Mouse (Mus musculus) gonadal fat pad, adult 2 months (tissue): ENCODE results near the gene Scin. TPM values are rescaled to one million over a fixed set of nuclear protein-coding genes. Genes with fewer than 3 reads are reported as not detected.

Experiments used
- DNase-seq: peaks from one replicate; pipeline ENCODE4 v3.0.0-alpha.2; 2012; ENCODE audit warnings: low read depth
- polyA plus RNA-seq: library from polyadenylated mRNA; depleted of rRNA; stranded (reverse); fragments of >200 nt; gene quantifications from 2 replicates; pipeline ENCODE4 v1.2.3, GENCODE M21; 2012; rRNA removed

Gene Scin
- polyA plus RNA-seq, 1 experiment = 2.6 TPM

DNA sequence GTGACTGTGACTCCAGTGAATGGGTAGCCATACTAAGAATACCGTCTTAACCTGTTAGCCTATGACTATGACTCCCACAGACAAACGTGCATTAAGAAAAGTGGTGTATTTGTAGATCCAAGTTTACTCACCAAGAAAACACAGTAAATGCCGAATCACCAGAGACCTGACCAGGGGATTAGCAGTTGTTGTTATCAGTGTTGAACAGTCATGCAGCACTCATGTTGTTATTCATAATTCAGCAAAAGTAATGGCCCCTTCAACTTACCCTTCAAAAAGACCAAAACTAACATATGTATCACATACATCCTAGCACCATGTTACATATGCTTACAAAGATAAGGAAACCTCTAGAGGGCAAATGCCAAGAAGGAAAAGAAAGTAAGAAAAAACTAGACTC lies 106.6 kb downstream of the Scin start:
- no peak for DNase-seq

DNA sequence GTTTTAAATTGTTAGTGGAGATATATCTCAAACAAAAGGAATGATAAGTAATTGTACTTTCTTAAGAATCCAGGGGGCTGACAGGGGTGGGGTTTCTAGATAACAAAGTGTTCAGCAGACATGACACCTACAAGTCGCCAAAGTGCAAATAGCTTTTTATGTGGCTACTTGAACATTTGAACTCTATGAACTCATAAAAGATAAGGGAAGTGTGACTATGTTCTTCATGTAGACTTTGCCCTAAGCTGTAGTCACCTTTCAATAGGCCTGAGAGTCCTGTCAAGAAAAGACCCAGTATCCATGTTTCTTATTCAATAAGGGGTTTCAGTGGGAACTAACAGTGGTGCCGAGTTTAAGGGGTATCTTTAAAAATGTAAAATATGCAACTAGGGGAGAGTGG lies 110.1 kb downstream of the Scin start:
- no peak for DNase-seq

DNA sequence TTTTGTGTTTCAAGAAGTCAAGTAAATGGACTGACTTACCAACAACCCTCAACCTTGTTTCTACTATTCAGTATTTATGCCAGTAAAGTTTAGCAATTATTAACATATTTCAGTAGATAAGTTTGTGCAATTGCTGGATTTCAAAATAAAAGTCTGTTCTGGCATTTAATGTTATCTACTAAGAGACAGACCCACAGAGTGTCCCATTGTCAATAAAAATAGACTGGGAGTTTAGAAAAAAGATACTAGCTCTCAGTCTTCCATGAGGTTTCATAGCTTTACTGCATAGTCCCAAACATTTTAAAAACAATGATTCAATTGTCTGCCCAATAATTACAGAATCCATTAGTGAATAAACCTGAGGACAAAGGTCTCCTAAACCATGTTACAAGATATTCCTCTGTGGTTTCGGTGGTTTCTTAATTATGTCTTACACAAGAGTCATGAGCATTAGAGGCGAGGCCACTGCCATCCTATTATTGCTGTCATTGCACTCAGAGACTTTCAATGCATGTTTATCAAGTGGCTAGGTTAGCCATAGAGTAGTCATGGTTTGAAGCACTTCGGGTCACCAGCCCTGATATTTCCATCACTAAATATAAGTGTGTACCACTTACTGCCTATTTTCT lies 110.9 kb downstream of the Scin start:
- DNase-seq = peak; percentile 81

DNA sequence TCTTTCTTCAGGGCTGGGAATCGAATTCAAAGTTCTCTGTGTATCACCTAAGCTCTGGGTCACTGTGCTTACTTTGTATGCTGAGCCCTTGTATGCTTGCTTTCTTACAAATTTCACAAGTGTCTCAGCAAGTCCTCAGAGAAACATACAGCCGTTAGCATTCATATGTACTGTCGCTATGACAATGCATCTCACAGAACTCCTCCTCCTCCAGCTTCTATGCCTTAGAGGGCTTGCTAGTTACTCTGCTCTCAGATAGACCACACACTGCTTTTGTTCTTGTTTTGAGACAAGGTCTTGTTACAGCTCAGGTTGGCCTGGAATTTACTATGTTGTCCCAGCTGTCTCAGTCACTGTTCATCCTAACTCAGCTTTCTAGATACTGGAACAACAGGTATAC lies 111.7 kb downstream of the Scin start:
- no peak for DNase-seq

DNA sequence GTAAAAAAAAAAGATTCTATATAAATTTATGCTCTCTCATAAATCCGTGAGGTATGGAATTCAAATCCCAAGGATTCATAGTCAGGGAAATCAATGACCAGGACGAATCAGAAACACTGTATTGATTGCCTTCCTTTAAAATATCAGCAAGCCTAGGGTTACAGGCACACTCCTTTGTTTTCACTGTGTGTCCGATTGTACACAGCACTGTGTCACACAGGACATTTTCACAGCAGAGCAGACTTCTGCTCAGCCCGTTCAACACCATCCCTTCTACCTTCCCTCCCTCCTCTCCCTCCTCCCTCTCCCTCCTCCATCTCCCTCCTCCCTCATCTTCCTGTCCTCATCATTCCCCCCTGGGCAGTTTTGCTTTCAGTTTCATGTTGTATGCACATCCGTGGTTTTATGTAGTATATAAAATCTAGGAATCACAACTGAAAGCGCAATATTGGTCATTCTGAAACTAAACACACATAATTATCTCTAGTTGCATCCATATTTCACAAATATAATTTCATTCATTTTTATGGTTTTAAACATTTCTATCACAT lies 116.0 kb downstream of the Scin start:
- no peak for DNase-seq

DNA sequence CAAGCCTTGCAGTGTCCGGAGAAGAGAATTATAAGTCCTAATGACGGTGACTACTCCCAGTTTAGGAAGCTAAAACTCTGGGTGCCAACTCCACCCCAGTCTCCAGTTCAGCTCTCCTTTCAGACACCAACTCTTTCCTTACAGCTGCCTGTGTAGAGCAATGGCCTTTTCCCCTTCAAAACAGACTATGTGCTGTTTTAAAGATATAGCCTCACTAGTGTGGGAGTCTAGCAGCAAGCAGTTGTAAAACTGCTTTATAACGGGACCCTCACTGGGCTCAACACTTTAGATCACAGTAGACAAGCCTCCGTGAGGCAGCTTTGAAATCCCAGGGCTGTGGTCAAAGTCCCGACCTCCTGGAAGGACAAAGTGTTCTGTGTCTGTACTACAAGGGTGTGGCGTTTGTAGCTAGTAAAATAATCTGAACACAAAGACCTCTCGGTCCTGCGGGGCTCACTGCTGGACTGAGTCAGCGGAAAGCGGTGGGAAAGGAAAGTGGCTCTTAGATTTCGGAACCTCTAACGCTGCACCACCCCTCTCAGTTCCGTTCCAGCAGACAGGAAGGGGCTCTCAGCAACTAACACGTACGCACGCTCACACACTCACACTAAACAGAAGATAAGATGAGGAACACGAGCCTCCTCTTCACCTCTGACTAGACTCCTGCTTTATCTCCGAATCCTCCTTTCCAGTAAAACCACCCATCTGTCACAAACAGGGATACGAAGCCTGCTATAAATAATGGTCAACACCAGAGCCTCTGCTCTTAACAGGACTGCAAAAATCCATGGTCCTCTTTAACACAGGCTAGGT lies 117.2 kb downstream of the Scin start:
- DNase-seq = no peak

DNA sequence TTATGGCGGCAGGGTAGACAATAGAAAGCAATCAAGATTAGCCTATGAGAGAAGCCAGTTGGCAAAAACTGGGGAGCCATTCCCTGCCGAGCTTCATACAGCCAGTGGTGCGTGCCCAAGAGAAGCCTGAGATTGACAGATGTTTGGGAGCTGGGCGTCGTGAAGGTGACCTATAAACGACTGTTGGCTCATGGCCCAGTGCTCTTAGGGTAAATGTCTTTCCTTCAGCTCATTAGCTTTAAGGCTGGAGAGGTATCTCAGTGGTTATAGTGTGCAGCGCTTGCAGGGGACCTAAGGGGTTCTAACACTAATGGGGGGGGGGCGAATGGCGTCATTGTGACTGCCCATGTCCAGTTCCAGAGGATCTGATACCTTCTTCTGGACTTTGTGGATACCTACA lies 118.0 kb downstream of the Scin start:
- DNase-seq = no peak

DNA sequence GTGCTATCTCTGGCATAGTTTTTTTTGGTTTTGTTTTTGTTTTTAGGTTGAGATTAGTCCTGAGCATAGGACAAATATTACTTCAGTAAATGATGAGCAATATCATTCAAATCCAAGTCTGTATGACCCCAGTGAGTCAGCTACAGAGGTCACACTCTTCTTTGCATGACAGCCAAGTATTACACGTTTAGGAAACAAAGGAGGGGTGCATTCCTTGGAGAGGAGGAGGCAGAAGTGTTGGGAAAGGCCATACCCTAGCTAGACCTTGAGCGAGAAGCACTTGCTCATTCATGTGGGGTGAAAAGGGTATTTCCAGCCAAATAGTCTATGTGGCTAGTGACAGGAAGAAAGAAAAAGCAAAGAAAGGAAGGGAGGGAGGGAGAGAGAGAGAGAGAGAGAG lies 124.2 kb downstream of the Scin start:
- no peak for DNase-seq

Other genes with a start within 250 kb of the Scin start
- 26.9 and 27.6 TPM in 2 replicates for gene Arl4a, start 96.2 kb downstream of the Scin start, polyA plus RNA-seq
- not detected in 2 replicates for gene Lsmem1, start 65.3 kb upstream of the Scin start, polyA plus RNA-seq
- gene Ifrd1, start 114.3 kb upstream of the Scin start, polyA plus RNA-seq = 19.5 and 35.2 TPM in 2 replicates